Mouse (Mus musculus) frontal cortex, adult (tissue): ENCODE data around the gene Col8a2.

Experiments
- ATAC-seq: cut with Nextera tagmentation; 2 replicates; pipeline ENCODE4 v1.9.2; 2017; ENCODE audit warnings: mild to moderate bottlenecking, moderate library complexity, mixed read lengths; ENCODE audit not compliant: low TSS enrichment

The Col8a2 gene

DNA sequence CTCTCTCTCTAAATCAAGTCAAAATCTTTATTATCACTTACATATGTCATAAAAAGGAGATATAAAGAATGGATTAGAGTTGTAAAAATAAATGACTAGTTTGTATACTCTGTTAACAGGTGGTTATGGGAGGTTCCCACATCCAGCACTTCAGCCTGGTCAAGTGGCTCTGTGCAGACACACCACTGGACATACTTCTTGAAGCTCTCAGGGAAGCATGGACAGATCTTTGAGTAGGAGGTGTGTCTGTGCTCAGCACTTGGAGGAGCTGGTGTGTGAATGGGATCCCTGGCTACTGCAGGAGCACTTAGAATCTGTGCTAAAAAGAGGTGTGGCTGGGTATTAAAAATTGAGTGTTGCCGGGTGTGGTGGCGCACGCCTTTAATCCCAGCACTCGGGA is 43.7 kb downstream of the Col8a2 start:
- no peak for ATAC-seq

DNA sequence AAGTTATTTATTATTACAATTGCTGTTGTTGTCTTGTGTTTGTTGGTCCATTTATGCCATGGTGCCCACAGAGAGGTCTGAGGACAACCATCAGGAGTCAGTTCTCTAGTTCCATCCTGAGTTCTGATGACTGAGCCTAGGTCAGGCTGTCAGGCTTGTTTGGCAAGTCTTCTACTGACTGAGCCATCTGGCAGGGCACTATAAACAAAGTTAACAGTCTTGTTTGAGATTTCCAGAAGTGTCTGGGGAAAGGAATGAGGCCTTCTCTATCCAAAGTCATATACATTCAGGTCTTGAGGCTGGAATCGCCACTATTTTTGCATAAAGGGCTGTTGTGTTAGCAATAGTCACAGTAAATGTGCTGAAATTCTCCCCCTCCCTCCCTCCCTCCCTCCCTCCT is 45.2 kb downstream of the Col8a2 start:
- ATAC-seq: no peak

DNA sequence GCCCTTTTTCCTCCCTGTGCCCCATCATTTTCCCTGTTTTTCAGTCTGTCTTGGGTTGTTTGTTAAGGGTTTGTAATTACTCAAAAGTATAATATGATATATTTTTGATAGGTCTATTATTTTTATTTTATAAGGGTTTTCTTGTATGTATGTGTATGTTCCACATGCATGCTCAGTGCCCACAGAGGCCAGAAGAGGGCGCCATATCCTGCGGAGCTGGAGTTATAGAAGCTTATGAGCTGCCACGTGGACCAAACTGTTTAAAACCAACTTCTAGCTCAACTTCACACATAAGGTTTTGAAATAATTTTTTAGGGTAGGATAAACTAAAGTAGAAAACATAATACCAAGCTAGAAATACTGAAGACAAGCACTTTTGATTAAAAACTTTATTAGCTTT is 45.8 kb downstream of the Col8a2 start:
- ATAC-seq: no peak

DNA sequence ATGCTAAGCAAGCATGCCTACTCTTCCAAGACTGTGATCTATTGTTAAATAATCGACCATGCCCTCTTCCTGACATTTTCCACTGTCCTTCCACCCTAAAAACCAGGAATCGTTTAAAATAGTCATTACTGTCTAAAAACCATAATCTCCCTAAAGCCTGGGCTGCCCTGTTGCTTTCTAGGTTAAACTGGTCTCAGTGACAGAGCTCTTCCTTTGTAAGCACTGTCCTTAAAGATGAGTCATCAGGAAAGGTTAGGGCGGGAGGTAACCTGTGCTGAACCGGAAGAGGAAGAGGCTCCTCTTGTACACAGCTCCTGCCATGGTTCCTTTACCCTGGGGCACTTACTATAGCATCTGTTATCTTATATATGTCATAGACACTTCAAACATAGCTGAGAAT is 52.9 kb downstream of the Col8a2 start:
- ATAC-seq: no peak

DNA sequence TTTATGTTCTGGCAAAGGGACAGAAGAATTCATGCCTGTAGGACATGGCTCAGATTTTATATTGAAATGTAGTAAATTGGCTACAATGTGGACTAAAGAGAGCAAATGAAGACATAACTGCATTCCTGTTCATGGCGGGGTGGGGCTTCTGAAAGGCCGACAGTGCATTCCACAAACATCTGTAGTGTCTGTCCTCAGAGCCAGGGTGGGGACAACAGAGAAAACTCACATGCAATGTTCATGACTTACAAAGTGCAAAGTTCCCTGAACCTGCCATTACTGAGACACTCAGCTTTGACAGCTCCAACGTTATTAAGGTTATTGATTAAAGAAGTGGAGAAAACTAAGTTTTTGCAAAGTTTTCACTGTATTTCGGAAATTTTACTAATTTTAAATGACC is 56.9 kb downstream of the Col8a2 start:
- no peak for ATAC-seq

DNA sequence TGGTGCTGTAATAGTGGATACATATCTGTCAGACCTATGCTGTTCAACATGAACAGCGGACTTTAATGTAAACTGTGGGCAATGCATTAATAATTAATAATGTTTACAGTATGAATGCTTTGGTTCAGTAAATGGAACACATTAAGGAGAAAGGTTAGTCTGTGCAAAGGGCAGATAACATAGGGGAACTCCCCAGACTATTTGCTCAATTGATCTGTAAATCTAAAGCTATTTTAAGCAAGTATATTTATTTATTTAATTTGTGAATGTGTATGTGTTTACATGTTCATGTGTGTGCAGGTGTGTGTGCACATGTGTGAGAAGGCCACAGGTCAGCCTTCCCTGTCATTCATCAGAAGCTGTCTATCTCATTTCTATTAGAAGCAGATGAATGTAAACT is 73.5 kb downstream of the Col8a2 start:
- ATAC-seq: no peak
